Mouse (Mus musculus): ENCODE data around the gene Nol10.

- no peak for TF ChIP-seq POLR2A (IDR thresholded peaks at IDR 0.05; ENCODE audit: extremely low read depth, insufficient read depth, low read length)
- TF ChIP-seq CTCF (IDR thresholded peaks at IDR 0.05; ENCODE audit: extremely low read depth, insufficient read depth, low read length): no peak
Observed at GRCm38 (mm10) chr12:17299902-17300301, 48.4 kb upstream of the Nol10 start.

Measured in cortical plate, adult 2 months (tissue).